Mouse (Mus musculus) urinary bladder, adult 2 months (tissue): ENCODE data around the gene Slc35e3. TPM values are rescaled to one million over a fixed set of nuclear protein-coding genes. Genes with fewer than 3 reads are reported as not detected.
"Not testable (repeated sequence)": the region's sequence is repeated elsewhere in the genome, so short reads cannot be mapped to it uniquely, and the experiment has no call there.

Experiments
- DNase-seq: peaks from one replicate; pipeline ENCODE4 v3.0.0; 2022; ENCODE audit warnings: low spot score
- polyA plus RNA-seq: library from polyadenylated mRNA; depleted of rRNA; stranded (reverse); fragments of >200 nt; gene quantifications from 2 replicates; pipeline ENCODE4 v1.2.3, GENCODE M21; 2012

Slc35e3 gene
- polyA plus RNA-seq, 1 experiment: 12.1 TPM

DNA sequence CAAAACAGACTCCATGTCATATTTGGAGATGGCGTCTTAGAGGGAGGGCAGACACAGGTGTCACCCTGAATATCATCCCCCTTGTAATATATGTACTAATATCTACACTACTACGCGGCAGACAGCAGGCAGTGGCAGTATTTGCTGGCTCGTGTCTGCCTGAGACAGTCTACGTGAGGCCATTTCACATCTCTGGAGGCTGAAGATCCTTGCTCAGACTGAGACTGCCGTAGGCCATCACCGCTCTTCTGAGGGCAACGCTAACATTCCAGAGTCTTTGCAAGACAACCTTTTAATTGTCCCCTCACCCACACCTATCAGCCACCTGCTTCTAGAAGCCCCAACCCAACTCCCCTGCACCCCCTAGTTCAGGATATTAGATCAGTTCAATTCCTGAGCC lies 32.7 kb downstream of the Slc35e3 start:
- DNase-seq: no peak

DNA sequence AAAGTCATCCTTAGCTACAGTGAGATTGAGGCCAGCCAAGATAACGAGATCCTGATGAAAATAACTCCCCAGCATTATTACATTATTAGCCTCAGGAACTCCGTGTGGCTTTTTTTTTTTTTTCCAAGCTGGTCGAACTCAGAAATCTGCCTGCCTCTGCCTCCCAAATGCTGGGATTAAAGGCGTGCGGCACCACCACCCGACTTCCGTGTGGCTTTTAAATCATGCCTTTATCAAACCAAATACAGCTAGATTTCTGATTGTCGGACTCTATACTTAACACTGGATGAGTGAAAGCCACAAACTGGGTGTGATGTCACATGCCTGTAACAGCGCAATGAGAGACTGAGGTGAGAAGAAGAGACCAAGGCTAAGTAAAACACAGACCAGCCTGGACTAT lies 33.3 kb downstream of the Slc35e3 start:
- DNase-seq: no peak

DNA sequence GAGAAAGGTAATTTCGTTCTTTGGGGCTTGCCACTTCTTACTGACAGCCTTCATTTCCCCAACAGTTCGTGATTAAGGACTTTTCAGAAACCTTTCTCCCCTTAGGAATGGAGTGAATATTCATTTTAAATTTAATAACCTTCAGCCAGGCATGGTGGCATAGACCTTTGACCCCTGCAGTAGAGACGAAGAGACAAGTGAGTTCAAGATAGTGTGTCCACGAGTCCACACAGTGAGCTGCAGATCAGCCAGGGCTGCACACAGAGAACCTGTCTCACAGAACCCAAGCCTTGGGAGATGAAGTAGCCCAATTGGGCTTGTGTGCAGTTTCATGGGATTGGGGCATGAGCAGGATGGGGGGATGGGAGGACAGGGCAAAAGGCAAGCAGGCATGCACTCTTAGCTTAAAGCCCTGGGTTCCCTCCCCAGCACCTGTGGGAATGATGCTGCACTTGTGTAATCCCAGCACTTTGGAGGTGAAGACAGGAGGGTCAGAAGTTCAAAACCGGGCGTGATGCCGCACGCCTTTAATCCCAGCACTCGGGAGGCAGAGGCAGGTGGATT lies 33.9 kb downstream of the Slc35e3 start:
- no peak for DNase-seq

DNA sequence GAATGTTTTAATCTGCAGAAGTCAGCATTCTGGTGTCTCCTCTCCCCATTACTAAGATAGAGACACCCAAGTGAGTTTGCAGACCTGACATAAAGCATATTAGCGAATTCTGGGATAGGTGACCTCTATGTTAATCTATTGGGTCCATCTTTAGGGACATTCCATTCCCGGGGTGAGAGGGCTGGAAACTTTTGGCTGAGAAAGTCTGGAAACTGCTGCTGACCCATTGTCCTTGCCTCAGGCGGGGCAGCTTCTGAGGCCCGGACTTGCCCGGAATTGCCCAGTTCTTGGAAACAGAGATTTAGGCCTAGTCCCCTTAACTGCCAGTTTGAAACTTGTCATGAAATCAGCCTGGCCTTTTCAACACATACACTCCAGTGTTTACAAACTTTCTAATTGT lies 34.8 kb downstream of the Slc35e3 start:
- DNase-seq: no peak

DNA sequence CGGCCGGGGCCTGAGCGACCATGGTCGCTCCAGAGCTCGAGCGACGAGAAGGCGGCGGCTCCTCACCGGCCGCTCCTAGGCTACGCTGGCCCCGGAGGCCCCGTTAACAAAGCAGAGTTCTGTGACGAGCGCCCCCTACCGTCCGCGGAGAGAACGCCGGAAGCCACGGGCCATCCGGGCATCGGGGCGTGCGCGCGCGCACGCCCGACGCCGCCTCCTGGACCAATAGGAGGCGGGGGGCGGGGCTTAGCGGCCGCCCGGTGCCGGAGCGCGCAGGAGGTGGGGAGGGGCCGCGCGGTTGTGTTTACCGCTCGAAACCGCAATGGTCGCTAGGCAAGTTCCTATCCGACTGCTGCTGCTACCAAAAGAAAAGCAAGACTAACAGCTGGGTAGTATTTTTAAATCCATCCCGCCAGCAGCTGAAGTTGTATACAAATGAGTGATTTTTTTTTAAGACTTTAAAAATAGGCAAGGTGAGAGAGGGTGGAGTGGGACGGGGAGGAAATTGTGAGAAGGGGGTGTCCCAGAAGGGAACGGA lies 35.5 kb downstream of the Slc35e3 start, which contains the start of gene Mdm2:
Mdm2 (minus strand) TSS at position 155 of the 538 bp plus-strand sequence.
- peak; percentile 99 for DNase-seq

DNA sequence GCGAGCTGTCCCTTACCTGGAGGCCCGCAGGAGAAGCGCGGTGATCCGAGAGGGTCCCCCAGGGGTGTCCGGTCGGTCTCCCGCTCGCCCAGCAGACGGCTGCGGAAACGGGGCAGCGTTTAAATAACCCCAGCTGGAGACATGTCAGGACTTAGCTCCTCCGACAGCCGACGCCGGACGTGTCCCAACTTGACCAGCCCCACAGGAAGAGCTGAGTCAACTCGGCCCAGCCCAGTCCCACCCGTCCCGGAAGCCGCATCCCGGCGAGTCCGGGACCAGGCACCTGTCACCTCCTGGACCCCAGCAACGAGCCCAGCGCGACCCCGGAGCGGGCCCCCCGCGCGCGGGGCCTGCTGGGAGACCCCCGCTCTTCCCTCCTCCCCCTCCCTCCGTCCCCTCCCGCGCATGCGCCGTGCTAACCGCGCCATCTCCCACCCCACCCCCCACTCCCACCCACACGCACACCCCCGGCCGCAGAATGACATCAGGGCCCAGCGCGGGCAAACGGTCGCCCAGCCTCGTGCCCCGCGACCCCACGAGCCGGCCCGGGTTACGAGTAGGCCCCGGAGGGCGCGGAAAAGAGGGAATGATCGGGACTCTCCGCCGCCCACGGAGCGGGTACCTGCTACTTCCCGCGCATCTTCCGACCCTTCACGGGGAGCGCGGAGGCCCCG lies 36.1 kb downstream of the Slc35e3 start:
- peak; percentile 86 for DNase-seq

DNA sequence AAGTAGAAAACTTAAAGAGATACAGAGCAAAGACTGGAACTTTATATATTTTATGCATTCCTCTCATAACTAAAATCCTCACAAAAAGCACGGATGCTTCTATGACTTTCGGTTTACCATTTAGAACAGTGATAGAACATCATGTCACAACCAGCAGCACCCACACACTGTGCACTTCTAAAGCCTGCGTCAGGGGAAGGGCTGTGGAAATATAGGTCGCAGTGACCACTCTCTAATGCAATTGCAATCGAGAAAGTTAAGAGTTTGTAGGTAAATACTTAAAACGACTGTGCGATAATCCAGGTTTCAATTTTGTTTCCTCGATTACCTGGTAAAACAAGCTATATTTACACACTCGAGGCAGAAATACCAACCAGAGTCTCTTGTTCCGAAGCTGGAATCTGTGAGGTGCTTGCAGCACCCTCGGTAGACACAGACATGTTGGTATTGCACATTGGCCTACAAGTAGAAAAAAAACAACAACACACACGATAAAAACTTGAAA lies 36.8 kb downstream of the Slc35e3 start:
- no peak for DNase-seq

DNA sequence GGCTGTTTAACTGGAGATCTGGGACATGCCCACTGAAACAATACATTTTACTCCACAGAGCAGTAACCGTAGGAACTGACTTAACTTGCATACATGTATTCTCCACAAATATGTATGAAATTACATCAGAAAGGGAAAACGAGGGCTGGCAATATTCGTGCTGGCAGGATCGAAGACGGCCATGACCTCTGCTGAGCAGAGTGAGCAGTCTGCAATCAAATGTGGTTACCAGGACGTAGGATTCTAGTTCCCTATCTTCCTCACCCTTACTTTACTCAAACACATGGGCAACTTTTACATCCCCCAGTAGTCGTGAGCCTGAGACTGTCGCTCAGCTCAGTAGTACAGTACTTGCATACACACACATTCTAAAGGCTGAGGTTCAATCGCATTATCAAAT lies 37.3 kb downstream of the Slc35e3 start:
- DNase-seq: no peak

DNA sequence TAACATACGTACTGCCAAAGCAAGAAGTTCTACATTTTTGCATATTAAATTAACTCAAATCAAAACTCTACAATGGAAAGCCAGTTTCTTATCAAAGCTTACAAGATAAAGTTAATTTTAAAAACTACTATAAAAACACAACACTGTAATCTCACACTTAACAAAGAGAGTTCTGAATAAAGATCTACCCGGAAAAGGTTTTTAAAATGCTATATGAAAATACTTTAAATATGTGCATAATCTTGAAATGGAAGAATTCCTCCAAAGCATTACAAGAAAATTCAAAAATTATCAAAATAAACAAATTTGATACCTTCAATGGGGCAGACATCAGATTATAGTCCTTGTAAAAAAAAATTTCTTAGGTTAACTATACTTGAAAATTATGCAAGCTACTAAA lies 37.8 kb downstream of the Slc35e3 start:
- no peak for DNase-seq

DNA sequence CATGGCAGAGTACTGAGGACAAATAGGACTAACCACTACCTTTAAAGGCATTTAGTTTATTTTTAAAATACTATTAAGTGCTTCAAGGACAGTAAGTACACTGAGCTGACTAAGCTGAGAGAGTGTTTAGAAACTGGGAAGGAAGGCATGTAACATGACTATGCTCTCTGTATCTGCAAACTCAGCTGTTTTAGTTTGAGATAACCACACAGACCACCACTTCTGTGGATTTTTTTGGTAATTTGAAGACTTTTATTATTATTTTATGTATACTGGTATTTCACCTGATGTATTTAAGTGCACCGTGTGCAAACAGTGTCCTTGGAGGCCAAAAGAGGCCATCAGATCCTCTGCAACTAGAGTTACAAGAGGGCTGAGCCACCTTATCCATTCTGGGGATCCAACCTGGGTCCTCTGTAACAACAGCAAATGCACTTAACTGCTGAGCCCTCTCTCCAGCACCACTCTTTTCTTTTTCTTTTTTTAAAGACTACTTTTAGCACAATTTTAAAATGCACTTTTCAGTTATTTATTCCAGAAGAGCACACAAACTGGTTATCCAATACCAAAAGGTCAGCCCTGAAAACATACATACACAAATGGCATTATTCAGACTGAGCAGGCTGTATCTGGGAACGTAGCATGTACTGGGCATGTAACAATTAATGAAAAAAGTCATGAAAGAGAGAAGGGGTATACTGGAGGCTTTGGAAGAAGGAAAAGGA lies 38.9 kb downstream of the Slc35e3 start:
- no peak for DNase-seq

DNA sequence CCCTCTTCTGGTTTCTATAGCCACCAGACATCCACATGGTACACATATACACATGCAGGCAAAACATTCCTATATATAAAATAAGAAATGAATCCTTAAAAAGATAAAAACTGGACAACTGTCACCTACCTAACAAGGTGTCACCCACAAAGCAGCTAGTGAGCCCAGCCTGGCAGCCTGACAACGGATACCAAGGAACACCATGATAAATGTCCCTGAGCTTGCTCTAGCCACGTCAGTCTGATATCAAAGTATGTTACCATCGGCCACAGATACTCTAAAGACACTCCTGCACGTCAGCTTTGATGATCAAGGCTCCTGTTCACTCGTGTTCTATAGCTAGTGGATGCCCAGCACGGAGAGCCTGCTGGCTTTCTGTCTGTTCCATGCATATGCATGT lies 39.7 kb downstream of the Slc35e3 start:
- no peak for DNase-seq

DNA sequence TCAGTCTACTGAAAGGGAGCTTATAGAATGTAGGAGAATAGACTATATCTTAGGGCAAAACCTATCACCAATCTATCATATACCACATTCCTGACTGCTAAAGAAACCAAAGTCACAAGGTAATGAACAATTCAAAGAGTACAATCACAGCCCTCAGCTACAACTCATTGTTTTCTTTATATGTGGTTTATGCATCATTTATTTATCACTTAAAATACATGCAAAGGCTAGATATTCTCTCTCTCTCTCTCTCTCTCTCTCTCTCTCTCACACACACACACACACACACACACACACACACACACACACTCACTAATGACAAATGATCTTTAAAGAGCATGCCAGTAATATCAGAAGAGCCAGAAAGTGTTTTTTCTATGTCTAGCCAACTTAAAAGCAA lies 40.4 kb downstream of the Slc35e3 start:
- no peak for DNase-seq

DNA sequence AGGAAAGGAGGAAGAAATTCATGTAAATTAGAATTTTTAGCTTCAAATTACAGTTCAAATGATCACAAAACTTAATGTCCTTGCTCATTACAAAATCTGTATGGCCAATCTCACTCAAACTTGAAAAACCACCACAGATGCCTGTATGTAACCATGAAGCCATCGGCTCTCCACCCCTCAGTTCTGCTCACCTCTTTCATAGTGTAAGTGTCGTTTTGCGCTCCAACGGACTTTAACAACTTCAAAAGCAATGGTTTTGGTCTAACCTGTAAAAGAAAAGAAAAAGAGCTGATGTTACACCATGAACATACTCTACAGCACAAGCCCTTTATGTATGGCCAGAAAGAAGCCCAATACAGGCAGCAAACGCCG lies 41.2 kb downstream of the Slc35e3 start:
- no peak for DNase-seq

DNA sequence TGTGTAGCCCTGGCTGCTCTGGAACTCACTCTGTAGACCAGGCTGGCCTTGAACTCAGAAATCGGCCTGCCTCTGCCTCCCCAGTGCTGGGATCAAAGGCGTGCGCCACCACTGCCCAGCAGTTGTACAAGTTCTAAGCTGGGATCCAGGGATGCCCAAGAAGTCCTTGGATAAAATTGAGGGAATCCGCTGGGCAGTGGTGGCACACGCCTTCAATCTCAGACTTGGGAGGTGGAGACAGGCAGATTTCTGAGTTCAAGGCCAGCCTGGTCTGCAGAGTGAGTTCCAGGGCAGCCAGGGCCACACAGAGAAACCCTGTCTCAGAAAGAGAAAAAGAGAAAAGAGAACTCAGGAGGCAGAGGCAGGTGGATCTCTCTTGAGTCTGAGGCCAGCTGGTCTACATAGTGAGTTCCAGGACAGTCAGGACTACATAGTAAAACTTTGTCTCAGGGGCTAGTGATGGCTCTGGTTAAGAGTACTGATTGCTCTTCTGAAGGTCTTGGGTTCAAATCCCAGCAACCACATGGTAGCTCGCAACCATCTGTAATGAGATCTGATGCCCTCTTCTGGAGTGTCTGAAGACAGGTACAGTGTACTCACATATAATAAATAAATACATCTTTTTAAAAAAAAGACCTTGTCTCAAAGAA lies 41.7 kb downstream of the Slc35e3 start:
- DNase-seq: not testable (repeated sequence)

DNA sequence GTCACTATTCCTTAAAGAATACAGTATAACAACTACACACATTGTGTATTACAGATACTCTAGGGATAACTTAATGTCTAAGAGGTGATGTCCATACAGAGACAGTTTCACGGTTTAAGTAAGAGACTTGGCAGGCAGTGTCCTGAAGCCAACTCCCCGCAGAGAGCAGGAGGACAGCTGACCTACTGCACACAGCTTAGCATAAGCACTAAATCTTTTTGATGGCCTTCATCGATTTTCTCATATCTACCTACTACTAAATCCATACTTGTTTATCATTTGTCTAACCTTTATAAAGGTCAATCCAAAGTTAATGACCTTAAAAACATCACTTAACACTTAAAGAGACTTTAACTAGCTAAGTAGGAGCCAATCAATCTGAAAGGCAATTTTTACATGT lies 42.7 kb downstream of the Slc35e3 start:
- DNase-seq: no peak

DNA sequence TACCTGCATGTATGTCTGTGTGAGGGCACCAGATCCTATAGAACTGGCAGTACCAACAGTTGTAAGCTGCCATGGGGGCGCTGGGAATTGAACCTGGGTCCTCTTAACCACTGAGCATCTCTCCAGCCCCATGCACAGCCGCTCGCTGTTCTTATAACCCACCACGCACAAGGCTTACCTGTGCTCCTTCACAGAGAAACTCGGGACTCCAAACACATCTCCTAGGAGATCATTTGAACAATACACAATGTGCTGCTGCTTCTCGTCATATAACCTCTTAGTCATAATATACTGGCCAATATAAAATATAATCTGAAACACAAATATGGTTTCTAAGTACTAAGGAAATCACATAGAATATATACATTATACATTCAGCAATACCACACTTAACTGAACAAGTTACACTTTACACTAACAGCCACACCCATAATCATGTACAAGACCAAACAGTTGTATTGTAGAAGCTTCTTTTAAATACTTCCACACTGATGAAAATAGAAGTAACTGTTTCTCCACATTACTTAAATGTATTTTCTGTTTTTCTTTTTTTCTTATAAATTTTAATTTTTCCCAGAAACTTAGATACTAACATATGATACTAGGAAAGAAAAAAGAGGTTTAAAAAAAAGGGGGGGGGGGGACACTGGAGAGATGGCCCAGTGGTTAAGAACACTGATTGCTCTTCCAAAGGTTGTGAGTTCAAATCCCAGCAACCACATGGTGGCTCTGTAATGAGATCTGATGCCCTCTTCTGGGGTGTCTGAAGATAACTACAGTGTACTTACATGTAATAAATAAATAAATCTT lies 43.9 kb downstream of the Slc35e3 start:
- no peak for DNase-seq

DNA sequence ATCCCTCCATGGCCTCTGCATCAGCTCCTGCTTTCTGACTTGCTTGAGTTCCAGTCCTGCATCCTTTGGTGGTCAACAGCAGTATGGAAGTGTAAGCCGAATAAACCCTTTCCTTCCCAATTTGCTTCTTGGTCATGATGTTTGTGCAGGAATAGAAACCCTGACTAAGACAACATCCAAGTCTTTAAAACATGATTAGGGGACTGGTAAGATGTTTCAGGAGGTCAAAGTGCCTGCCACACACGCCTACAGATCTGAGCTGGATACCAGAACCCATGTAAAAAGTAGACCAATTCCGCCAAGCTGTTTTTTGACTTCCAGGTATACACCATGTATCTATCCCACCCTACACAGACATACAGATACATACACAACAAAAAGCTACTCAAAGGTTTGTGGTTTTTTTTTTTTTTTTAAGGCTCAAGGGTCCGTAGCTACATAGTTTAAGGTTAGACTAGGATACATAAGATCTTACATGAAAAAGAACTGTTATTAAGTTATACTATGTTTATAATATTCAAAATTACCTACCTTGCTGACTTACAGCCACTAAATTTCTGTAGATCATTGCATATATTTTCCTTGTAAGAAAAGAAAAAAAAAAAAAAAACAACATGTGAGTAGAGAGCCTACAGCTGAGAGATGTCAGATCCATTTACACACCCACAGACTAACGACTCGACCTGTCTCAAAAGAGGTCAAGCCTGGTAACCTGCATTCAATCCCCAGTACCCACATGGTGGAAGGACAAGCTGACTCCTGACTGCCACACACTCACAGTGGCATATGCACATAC lies 44.9 kb downstream of the Slc35e3 start:
- no peak for DNase-seq

DNA sequence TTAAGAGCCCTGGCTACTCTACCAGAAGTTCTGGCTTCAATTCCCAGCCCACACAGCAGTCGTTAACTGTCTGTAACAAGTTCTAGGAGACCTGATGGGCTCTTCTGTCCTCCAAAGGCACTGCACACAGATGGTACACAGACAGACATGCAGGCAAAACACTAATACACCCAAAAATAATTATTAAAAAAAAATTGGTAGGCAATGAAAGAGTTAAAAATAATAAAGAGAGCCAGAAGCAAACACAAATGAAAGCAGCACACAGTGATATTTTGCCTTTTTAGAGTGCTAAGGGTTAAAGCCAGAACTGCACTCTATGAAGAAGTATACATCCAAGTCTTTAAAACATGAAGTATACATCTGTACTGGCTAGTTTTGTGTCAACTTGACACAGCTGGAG lies 45.7 kb downstream of the Slc35e3 start:
- DNase-seq: no peak

DNA sequence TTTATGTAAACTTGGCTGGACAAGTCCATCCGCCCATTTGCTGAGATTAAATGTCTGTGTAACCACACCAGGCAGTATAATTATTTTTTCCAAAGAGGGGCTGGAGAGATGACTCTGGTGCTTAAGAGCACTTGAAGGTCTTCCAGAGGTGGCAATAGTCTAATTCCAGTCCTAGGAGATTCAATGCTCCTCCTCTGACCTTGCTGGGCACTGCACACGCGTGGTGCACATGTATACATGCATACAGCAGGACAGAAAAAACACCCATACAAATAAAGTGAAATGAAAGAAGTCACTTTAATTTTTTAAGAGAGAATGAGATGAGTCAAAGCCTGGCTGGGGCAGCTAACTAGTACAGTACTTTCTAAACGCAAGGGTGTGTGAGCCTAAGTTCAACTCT lies 46.3 kb downstream of the Slc35e3 start:
- no peak for DNase-seq

DNA sequence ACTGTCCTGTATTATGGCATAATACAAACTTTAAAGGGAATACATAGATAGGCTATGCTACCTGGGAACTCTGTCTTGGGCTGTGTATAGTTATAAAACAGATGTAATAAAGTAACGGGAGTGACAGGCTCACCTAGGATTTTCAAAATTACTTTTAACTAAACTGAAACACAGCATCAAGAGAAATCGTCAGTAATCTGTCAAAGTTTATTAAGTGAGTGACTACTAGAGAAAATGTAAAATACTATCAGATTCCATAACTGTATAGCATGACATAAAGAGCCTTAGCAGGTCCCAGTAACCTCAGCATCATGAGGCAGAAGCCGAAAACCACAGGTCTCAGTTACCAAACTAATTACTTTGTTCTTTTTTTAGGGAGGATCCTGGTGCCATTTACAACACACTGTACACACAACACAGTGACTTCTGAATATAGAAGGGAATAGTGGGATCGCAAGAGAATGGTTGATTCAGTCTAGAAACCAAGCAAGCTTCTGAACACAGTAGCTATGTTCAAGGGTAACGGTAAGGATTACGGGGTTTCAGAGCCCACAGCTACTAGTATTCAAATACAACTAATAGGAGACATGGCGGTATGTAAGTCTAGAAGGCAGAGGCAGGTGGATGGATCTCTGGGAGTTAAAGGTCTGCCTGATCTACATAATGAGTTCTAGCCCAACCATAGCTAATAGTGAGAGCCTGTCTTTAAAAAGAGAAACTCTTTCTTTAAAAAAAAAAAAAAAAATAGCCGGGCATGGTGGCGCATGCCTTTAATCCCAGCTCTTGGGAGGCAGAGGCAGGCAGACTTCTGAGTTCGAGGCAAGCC lies 47.6 kb downstream of the Slc35e3 start:
- no peak for DNase-seq
